Mouse (Mus musculus) heart, postnatal 0 days (tissue): ENCODE measurements around the gene Gtf2ird1.

Experiments
- CTCF ChIP-seq: IDR thresholded peaks from 2 replicates; pipeline ENCODE4 v1.5.1; 2016; ENCODE audit warnings: antibody characterized with exemption, control low read depth, low read depth
- EP300 ChIP-seq: IDR thresholded peaks from 2 replicates; pipeline ENCODE4 v1.6.1; 2016; ENCODE audit warnings: antibody characterized with exemption, low read depth

DNA sequence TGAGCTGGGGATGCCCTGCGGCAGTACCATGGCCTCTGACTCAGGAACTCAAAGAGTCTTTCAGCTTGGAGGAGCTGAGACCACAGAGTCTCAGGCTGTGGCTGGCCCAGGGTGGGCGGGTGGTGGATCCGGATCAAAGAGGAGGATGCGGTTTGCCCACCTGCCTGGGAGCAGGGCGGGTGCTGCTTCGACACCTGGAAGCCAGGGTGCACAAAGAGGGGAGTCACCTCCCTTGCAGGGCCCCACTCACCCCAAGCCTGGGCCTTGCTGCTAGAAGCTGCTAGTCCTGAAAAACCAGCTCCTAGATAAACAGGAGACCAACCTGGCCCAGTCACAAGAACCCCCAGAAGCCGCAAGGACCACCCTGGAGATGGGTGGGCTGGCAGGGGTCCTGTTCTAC, 12.0 kb downstream of the Gtf2ird1 start:
- TF ChIP-seq CTCF (no peak), EP300 (no peak)
